Mouse (Mus musculus): ENCODE measurements around the gene Ppp6r2.

DNA sequence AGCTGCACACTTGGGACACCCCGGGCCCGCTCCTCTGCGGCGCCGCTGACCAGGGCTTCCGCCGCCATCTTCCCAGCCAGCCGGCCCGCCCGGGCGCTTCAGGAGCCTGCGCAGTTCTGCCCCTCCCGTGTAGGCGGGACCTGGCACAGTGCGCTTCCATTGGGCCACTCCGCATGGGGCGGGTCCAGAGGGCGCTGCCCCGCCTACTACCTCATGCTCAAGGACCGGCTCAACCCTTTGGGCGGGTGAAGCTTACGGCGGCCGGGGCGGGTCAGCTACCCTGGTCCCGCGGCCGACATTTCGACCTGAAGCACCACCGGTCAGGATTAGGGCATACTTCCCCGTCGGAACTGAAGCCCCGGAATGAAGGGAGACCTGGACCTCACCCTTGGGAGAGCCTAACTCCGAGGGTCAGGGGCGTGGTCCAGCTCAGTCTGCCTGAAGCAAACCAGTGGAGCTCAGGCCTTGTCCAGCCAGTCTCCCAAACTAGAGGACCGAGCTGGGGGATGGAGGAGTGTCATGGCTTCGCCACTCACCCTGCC is 103.9 kb downstream of the Ppp6r2 start, which contains the start of gene Sbf1:
- TF ChIP-seq USF1 (IDR thresholded peaks at IDR 0.05; ENCODE audit: low read depth) (no peak), CTCF (IDR thresholded peaks at IDR 0.05; ENCODE audit: control insufficient read depth, insufficient read depth, insufficient read length) (no peak)

Measured in C2C12 (cell line).